Mouse (Mus musculus) hindbrain, embryonic 10.5 days (tissue): ENCODE measurements around the gene Ncbp1. TPM values are rescaled to one million over a fixed set of nuclear protein-coding genes. Genes with fewer than 3 reads are reported as not detected.
"Not testable (repeated sequence)": the region's sequence is repeated elsewhere in the genome, so short reads cannot be mapped to it uniquely, and the experiment has no call there.

ENCODE experiments used
- DNase-seq: peaks from one replicate; pipeline ENCODE4 v3.0.0-alpha.2; 2017; ENCODE audit warnings: low spot score
- H3K27ac ChIP-seq: fragments of 300-500 bp; sonication (generic); 2 replicates; pipeline ENCODE4 v1.5.1; 2016; ENCODE audit warnings: mild to moderate bottlenecking, moderate library complexity
- H3K27me3 ChIP-seq: fragments of 300-500 bp; sonication (generic); 2 replicates; pipeline ENCODE4 v1.6.1; 2016; ENCODE audit warnings: mild to moderate bottlenecking; ENCODE audit not compliant: poor library complexity, insufficient read depth, severe bottlenecking
- H3K36me3 ChIP-seq: fragments of 300-500 bp; sonication (generic); 2 replicates; pipeline ENCODE4 v1.6.1; 2016; ENCODE audit warnings: mild to moderate bottlenecking, moderate library complexity
- H3K4me1 ChIP-seq: fragments of 300-500 bp; sonication (generic); replicated peaks from 2 replicates; pipeline ENCODE4 v1.6.1; 2016; ENCODE audit warnings: mild to moderate bottlenecking
- H3K4me3 ChIP-seq: fragments of 300-500 bp; sonication (generic); 2 replicates; pipeline ENCODE4 v1.5.1; 2016; ENCODE audit warnings: mild to moderate bottlenecking, moderate library complexity
- H3K9me3 ChIP-seq: fragments of 300-500 bp; sonication (generic); 2 replicates; pipeline ENCODE4 v1.6.1; 2016; ENCODE audit warnings: mild to moderate bottlenecking, moderate library complexity
- WGBS: fragments of 180-500 bp; shearing (Covaris S2); methylation state at CpG from one replicate; pipeline ENCODE4 v1.1.7; 2016; 5-methylcytosine and 5-hydroxymethylcytosine counted together
- polyA plus RNA-seq: library from polyadenylated mRNA; unstranded; fragments of >200 nt; fragmentation: Nextera tagmentation; extraction: Ambion mirVana; gene quantifications from 2 replicates; pipeline ENCODE4 v1.2.1, GENCODE M21; 2016

Gene Ncbp1
- polyA plus RNA-seq, 1 experiment from 2014 or later = 108 TPM

DNA sequence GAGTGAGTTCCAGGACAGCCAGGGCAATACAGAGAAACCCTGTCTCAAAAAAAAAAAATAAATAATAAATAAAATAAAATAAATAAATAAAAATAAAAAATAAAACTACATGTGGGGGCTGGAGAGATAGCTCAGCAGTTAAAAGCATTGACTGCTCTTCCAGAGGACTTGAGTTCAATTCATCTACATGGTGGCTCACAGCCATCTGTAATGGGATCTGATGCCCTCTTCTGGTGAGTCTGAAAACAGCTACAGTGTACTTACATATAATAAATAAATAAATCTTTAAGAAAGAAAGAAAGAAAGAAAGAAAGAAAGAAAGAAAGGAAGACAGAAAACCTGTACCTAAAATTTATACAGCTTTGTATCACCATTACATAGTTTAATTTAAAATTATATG is 53.6 kb downstream of the Ncbp1 start:
- H3K27me3 ChIP-seq, H3K27ac ChIP-seq, DNase-seq, H3K4me3 ChIP-seq, H3K9me3 ChIP-seq: not testable (repeated sequence)
- H3K36me3 ChIP-seq = peaks cover 42% of the 10 kb centered on the region
- peaks cover 28% of the 10 kb centered on the region for H3K4me1 ChIP-seq

GRCm38 (mm10) chr4:46195781-46196487 is 57.5 kb downstream of the Ncbp1 start, which contains the start of gene Xpa:
TSS of gene Xpa (minus strand) at chr4:46196311.
- H3K9me3 ChIP-seq = no peaks in the 10 kb centered on the region
- peaks cover 8% of the 10 kb centered on the region; the same call in 1 of the 2 replicates for H3K27me3 ChIP-seq
- peaks cover 29% of the 10 kb centered on the region for H3K4me1 ChIP-seq
- peak within 1 kb of the TSS; percentile 95 for H3K4me3 ChIP-seq
- H3K27ac ChIP-seq = peak within 1 kb of the TSS; percentile 94
- under 1% methylated on average over 69 of the region's 70 CpGs for WGBS
- DNase-seq = peak; percentile 95
- peaks cover 5% of the 10 kb centered on the region for H3K36me3 ChIP-seq

DNA sequence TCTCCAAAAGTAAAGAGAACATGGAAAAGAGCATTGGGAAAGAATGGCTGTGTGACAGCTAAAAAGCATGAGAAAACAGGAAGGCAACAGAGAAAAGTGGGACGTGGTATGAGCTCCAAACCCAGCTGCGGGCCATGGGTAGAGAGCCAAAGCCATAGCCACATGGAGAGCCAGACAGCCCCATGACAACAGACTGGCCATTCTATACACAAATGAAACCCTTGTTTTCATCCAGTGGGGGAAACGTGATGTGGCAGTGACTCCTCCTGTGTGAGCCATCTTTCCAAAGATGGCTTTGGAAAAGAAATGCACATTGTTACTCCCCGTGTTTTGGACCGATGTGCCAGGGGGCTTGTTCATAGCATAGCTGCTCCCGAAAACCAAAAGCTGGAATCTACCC is 58.1 kb downstream of the Ncbp1 start:
- WGBS = 44% methylated on average over 6 of the region's 6 CpGs
- peak overlapping the region; percentile 94 for H3K27ac ChIP-seq
- peak overlapping the region; percentile 95 for H3K4me3 ChIP-seq
- peaks cover 12% of the 10 kb centered on the region for H3K27me3 ChIP-seq
- no peak for DNase-seq
- peaks cover 29% of the 10 kb centered on the region for H3K4me1 ChIP-seq
- no peaks in the 10 kb centered on the region for H3K9me3 ChIP-seq
- H3K36me3 ChIP-seq = no peaks in the 10 kb centered on the region

DNA sequence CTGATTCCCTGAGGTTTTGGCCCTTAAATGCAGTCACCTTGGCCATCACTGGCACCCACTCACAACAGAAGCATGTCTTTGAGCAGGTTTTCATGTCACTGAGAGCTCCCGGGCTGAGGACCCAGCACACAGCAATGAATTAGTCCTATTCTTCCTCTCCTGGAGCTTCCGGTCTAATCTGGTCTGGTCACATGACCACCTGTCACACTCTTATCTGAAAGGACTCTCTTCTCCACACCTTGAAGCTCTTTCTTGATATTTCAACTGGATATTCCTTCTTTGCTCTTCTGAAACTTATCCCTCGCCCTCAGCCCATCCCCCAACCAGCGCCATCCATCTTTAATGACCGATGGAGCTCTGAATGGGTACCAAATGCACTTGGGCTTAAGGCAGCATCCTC is 59.7 kb downstream of the Ncbp1 start:
- no peak overlapping the region for H3K4me3 ChIP-seq
- DNase-seq = no peak
- H3K9me3 ChIP-seq = no peaks in the 10 kb centered on the region
- no peak overlapping the region for H3K27ac ChIP-seq
- 73% methylated on average over 5 of the region's 5 CpGs for WGBS
- H3K27me3 ChIP-seq = peaks cover 26% of the 10 kb centered on the region
- peaks cover 36% of the 10 kb centered on the region for H3K4me1 ChIP-seq
- H3K36me3 ChIP-seq = no peaks in the 10 kb centered on the region

- 7% methylated on average over 7 of the region's 7 CpGs for WGBS
- H3K36me3 ChIP-seq = no peaks in the 10 kb centered on the region
- no peak overlapping the region for H3K27ac ChIP-seq
- peaks cover 39% of the 10 kb centered on the region for H3K27me3 ChIP-seq
- peak overlapping the region; percentile 45 for H3K4me3 ChIP-seq
- DNase-seq = peak; percentile 76
- H3K4me1 ChIP-seq = peaks cover 8% of the 10 kb centered on the region
- H3K9me3 ChIP-seq = 0 out of 2 replicates have a peak, but pooled peaks cover 2% of the 10 kb centered on the region
Observed at GRCm38 (mm10) chr4:46201834-46202561, 63.6 kb downstream of the Ncbp1 start.

DNA sequence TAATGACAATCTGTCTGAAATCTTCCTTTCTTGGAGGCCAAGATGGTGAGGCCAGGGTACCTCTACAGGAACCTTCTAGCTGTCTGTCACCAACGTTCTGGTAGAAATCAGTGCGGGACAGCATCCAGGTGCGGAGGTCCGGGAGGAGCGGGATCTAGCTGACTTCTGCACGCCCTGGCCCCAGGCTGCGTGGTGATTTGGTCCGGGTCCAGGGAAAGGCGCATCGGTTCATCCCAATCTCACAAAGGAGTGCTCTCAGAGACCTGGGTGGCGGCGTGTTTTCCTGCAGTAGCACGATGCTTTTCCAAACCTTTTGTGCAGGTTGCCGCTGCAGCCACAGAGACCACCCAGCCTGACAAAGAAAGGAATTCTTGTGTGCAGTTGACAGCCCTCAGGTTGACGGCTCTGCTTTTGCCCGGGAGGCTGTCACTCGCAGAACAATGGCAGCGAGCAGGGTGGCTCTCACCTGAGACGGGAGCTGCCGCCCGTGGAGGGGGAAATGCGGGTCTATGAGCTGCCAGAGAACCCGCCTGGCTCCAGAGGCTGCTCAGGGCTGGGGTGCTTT is 64.2 kb downstream of the Ncbp1 start:
- Histone ChIP-seq H3K9me3 (peaks cover 5% of the 10 kb centered on the region; the same call in 1 of the 2 replicates), H3K27ac (peak overlapping the region; percentile 31; the same call in 1 of the 2 replicates), H3K4me1 (peaks cover 7% of the 10 kb centered on the region), H3K36me3 (no peaks in the 10 kb centered on the region), H3K27me3 (peaks cover 39% of the 10 kb centered on the region), H3K4me3 (peak overlapping the region; percentile 45)
- peak; percentile 44 for DNase-seq
- WGBS = 5% methylated on average over 23 of the region's 23 CpGs

DNA sequence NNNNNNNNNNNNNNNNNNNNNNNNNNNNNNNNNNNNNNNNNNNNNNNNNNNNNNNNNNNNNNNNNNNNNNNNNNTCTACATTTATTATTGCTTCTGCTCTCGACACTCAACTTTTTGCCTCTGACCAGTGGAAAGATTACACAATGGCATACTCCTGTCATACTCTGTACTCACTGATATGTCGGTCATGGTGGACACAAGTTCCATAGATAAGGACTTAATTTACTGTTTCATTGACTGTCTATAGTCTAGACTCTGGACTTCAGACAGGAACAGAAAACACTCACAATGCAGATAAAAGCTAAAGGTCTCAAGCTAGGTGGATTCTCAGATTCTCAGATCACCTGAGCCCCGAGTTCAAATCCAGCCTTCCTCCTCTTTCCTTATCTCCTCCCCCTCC is 82.7 kb downstream of the Ncbp1 start:
- WGBS = 90% methylated on average over 3 of the region's 3 CpGs
- no peak overlapping the region for H3K4me3 ChIP-seq
- H3K27me3 ChIP-seq = no peaks in the 10 kb centered on the region
- no peak overlapping the region for H3K27ac ChIP-seq
- H3K36me3 ChIP-seq = no peaks in the 10 kb centered on the region
- no peaks in the 10 kb centered on the region for H3K9me3 ChIP-seq
- DNase-seq = no peak
- H3K4me1 ChIP-seq = no peaks in the 10 kb centered on the region

Other genes starting within 250 kb of the Ncbp1 start
- gene Ccdc180, start 248.3 kb upstream of the Ncbp1 start, polyA plus RNA-seq = 0.24 and 0.67 TPM in 2 replicates
- gene Tdrd7, start 173.3 kb upstream of the Ncbp1 start, polyA plus RNA-seq = 8.9 and 9.8 TPM in 2 replicates
- 2.9 and 3.4 TPM in 2 replicates for gene Tmod1, start 99.7 kb upstream of the Ncbp1 start, polyA plus RNA-seq
- gene Tstd2, start 81 bp downstream of the Ncbp1 start, polyA plus RNA-seq = 57.2 and 64.0 TPM in 2 replicates
- gene Xpa, start 57.7 kb downstream of the Ncbp1 start, polyA plus RNA-seq = 24.5 and 26.7 TPM in 2 replicates
- 0.27 and 0.60 TPM in 2 replicates for gene Foxe1, start 205.0 kb downstream of the Ncbp1 start, polyA plus RNA-seq